Mouse (Mus musculus): ENCODE data around the gene Cabp2. TPM values are rescaled to one million over a fixed set of nuclear protein-coding genes. Genes with fewer than 3 reads are reported as not detected.

The Cabp2 gene
- polyA plus RNA-seq, 1 experiment from 2014 or later = not detected

GRCm38 (mm10) chr19:4090446-4090845 is 9.1 kb downstream of the Cabp2 start:
- ATAC-seq (ENCODE audit: low read depth) (no peak), DNase-seq (ENCODE audit: low spot score) (no peak)
- WGBS = 82% methylated on average over 3 of the region's 3 CpGs
- Histone ChIP-seq H3K9ac (ENCODE audit: low read depth, low read length) (no peak overlapping the region), H3K36me3 (ENCODE audit: control insufficient read depth, insufficient read depth, low read length) (no peaks in the 10 kb centered on the region), H3K9me3 (ENCODE audit: control insufficient read depth, low read length) (no peaks in the 10 kb centered on the region), H3K27me3 (replicated peaks; ENCODE audit: control insufficient read depth, insufficient read depth, low read length) (no peaks in the 10 kb centered on the region), H3K4me3 (ENCODE audit: low read depth, low read length) (no peak overlapping the region), H3K27ac (replicated peaks; ENCODE audit: low read depth, low read length) (no peak overlapping the region), H3K4me2 (ENCODE audit: low read depth, low read length) (no peak overlapping the region), H3K4me1 (ENCODE audit: control insufficient read depth, insufficient read depth, low read length) (no peaks in the 10 kb centered on the region)

- no peak overlapping the region for H3K27ac ChIP-seq (replicated peaks; ENCODE audit: low read depth, low read length)
- no peaks in the 10 kb centered on the region for H3K27me3 ChIP-seq (replicated peaks; ENCODE audit: control insufficient read depth, insufficient read depth, low read length)
- 58% methylated on average over 2 of the region's 2 CpGs for WGBS
- H3K9me3 ChIP-seq (ENCODE audit: control insufficient read depth, low read length) = no peaks in the 10 kb centered on the region
- no peaks in the 10 kb centered on the region for H3K4me1 ChIP-seq (ENCODE audit: control insufficient read depth, insufficient read depth, low read length)
- no peak overlapping the region for H3K4me2 ChIP-seq (ENCODE audit: low read depth, low read length)
- no peak overlapping the region for H3K4me3 ChIP-seq (ENCODE audit: low read depth, low read length)
- no peaks in the 10 kb centered on the region for H3K36me3 ChIP-seq (ENCODE audit: control insufficient read depth, insufficient read depth, low read length)
- no peak overlapping the region for H3K9ac ChIP-seq (ENCODE audit: low read depth, low read length)
- DNase-seq (ENCODE audit: low spot score) (no peak), ATAC-seq (ENCODE audit: low read depth) (no peak)
Measured at GRCm38 (mm10) chr19:4091383-4091782, 10.0 kb downstream of the Cabp2 start.

GRCm38 (mm10) chr19:4092750-4093149 is 11.4 kb downstream of the Cabp2 start:
- no peak overlapping the region for H3K9ac ChIP-seq (ENCODE audit: low read depth, low read length)
- H3K27ac ChIP-seq (replicated peaks; ENCODE audit: low read depth, low read length) = no peak overlapping the region
- WGBS = 90% methylated on average over 3 of the region's 3 CpGs
- H3K36me3 ChIP-seq (ENCODE audit: control insufficient read depth, insufficient read depth, low read length) = no peaks in the 10 kb centered on the region
- H3K4me1 ChIP-seq (ENCODE audit: control insufficient read depth, insufficient read depth, low read length) = peaks cover 4% of the 10 kb centered on the region; the same call in 1 of the 2 replicates
- ATAC-seq (ENCODE audit: low read depth) (no peak), DNase-seq (ENCODE audit: low spot score) (no peak)
- H3K4me2 ChIP-seq (ENCODE audit: low read depth, low read length) = no peak overlapping the region
- no peaks in the 10 kb centered on the region for H3K9me3 ChIP-seq (ENCODE audit: control insufficient read depth, low read length)
- H3K4me3 ChIP-seq (ENCODE audit: low read depth, low read length) = no peak overlapping the region
- H3K27me3 ChIP-seq (replicated peaks; ENCODE audit: control insufficient read depth, insufficient read depth, low read length) = no peaks in the 10 kb centered on the region

GRCm38 (mm10) chr19:4093772-4094171 is 12.4 kb downstream of the Cabp2 start:
- Histone ChIP-seq H3K36me3 (ENCODE audit: control insufficient read depth, insufficient read depth, low read length) (no peaks in the 10 kb centered on the region), H3K4me1 (ENCODE audit: control insufficient read depth, insufficient read depth, low read length) (peaks cover 4% of the 10 kb centered on the region; the same call in 1 of the 2 replicates), H3K4me3 (ENCODE audit: low read depth, low read length) (no peak overlapping the region), H3K4me2 (ENCODE audit: low read depth, low read length) (no peak overlapping the region), H3K27me3 (replicated peaks; ENCODE audit: control insufficient read depth, insufficient read depth, low read length) (no peaks in the 10 kb centered on the region), H3K9me3 (ENCODE audit: control insufficient read depth, low read length) (no peaks in the 10 kb centered on the region), H3K9ac (ENCODE audit: low read depth, low read length) (no peak overlapping the region), H3K27ac (replicated peaks; ENCODE audit: low read depth, low read length) (no peak overlapping the region)
- DNase-seq (ENCODE audit: low spot score) (no peak), ATAC-seq (ENCODE audit: low read depth) (no peak)
- WGBS = 72% methylated on average over 7 of the region's 7 CpGs

- no peak overlapping the region for H3K4me3 ChIP-seq (ENCODE audit: low read depth, low read length)
- no peaks in the 10 kb centered on the region for H3K36me3 ChIP-seq (ENCODE audit: control insufficient read depth, insufficient read depth, low read length)
- DNase-seq (ENCODE audit: low spot score) (no peak), ATAC-seq (ENCODE audit: low read depth) (no peak)
- H3K4me1 ChIP-seq (ENCODE audit: control insufficient read depth, insufficient read depth, low read length) = peaks cover 7% of the 10 kb centered on the region; the same call in 1 of the 2 replicates
- peaks cover 3% of the 10 kb centered on the region for H3K27me3 ChIP-seq (replicated peaks; ENCODE audit: control insufficient read depth, insufficient read depth, low read length)
- H3K27ac ChIP-seq (replicated peaks; ENCODE audit: low read depth, low read length) = no peak overlapping the region
- 67% methylated on average over 3 of the region's 3 CpGs for WGBS
- H3K4me2 ChIP-seq (ENCODE audit: low read depth, low read length) = no peak overlapping the region
- no peaks in the 10 kb centered on the region for H3K9me3 ChIP-seq (ENCODE audit: control insufficient read depth, low read length)
- H3K9ac ChIP-seq (ENCODE audit: low read depth, low read length) = no peak overlapping the region
Measured at GRCm38 (mm10) chr19:4094348-4094747, 13.0 kb downstream of the Cabp2 start.

GRCm38 (mm10) chr19:4094774-4095303 is 13.5 kb downstream of the Cabp2 start:
- ATAC-seq (ENCODE audit: low read depth) (no peak), DNase-seq (ENCODE audit: low spot score) (no peak)
- H3K4me3 ChIP-seq (ENCODE audit: low read depth, low read length) = no peak overlapping the region
- peaks cover 12% of the 10 kb centered on the region for H3K4me1 ChIP-seq (ENCODE audit: control insufficient read depth, insufficient read depth, low read length)
- no peaks in the 10 kb centered on the region for H3K9me3 ChIP-seq (ENCODE audit: control insufficient read depth, low read length)
- 68% methylated on average over 5 of the region's 5 CpGs for WGBS
- H3K36me3 ChIP-seq (ENCODE audit: control insufficient read depth, insufficient read depth, low read length) = no peaks in the 10 kb centered on the region
- no peak overlapping the region for H3K27ac ChIP-seq (replicated peaks; ENCODE audit: low read depth, low read length)
- no peak overlapping the region for H3K9ac ChIP-seq (ENCODE audit: low read depth, low read length)
- peaks cover 7% of the 10 kb centered on the region for H3K27me3 ChIP-seq (replicated peaks; ENCODE audit: control insufficient read depth, insufficient read depth, low read length)
- H3K4me2 ChIP-seq (ENCODE audit: low read depth, low read length) = no peak overlapping the region

- Histone ChIP-seq H3K4me2 (ENCODE audit: low read depth, low read length) (no peak overlapping the region), H3K9me3 (ENCODE audit: control insufficient read depth, low read length) (no peaks in the 10 kb centered on the region), H3K27ac (replicated peaks; ENCODE audit: low read depth, low read length) (no peak overlapping the region), H3K9ac (ENCODE audit: low read depth, low read length) (no peak overlapping the region), H3K4me1 (ENCODE audit: control insufficient read depth, insufficient read depth, low read length) (peaks cover 22% of the 10 kb centered on the region), H3K36me3 (ENCODE audit: control insufficient read depth, insufficient read depth, low read length) (no peaks in the 10 kb centered on the region), H3K27me3 (replicated peaks; ENCODE audit: control insufficient read depth, insufficient read depth, low read length) (peaks cover 17% of the 10 kb centered on the region), H3K4me3 (ENCODE audit: low read depth, low read length) (no peak overlapping the region)
- ATAC-seq (ENCODE audit: low read depth) (no peak), DNase-seq (ENCODE audit: low spot score) (no peak)
- 65% methylated on average over 3 of the region's 3 CpGs for WGBS
Measured at GRCm38 (mm10) chr19:4095802-4096201, 14.4 kb downstream of the Cabp2 start.

GRCm38 (mm10) chr19:4096642-4097440 is 15.5 kb downstream of the Cabp2 start, which contains the start of gene Cdk2ap2:
Cdk2ap2 (plus strand) TSS chr19:4097182.
- DNase-seq (ENCODE audit: low spot score) (peak; percentile 99), ATAC-seq (ENCODE audit: low read depth) (peak; percentile 95)
- no peaks in the 10 kb centered on the region for H3K36me3 ChIP-seq (ENCODE audit: control insufficient read depth, insufficient read depth, low read length)
- H3K9me3 ChIP-seq (ENCODE audit: control insufficient read depth, low read length) = no peaks in the 10 kb centered on the region
- whole genome bisulfite sequencing = under 1% methylated on average over 45 of the region's 65 CpGs
- H3K9ac ChIP-seq (ENCODE audit: low read depth, low read length) = peak within 1 kb of the TSS; percentile 60
- H3K4me3 ChIP-seq (ENCODE audit: low read depth, low read length) = peak within 1 kb of the TSS; percentile 56
- peaks cover 28% of the 10 kb centered on the region for H3K27me3 ChIP-seq (replicated peaks; ENCODE audit: control insufficient read depth, insufficient read depth, low read length)
- H3K27ac ChIP-seq (replicated peaks; ENCODE audit: low read depth, low read length) = peak within 1 kb of the TSS; percentile 79
- H3K4me1 ChIP-seq (ENCODE audit: control insufficient read depth, insufficient read depth, low read length) = peaks cover 25% of the 10 kb centered on the region
- H3K4me2 ChIP-seq (ENCODE audit: low read depth, low read length) = peak within 1 kb of the TSS; percentile 66
